Mouse (Mus musculus) induced T-regulatory cell, adult 2 months (primary cell): ENCODE data around the gene Parn.
A peak's percentile ranks its signal among the peaks of the same experiment; 100 is the strongest.

Source experiments
- DNase-seq: peaks from one replicate; pipeline ENCODE4 v3.0.0-alpha.2; 2012; ENCODE audit warnings: low read depth

Gene Parn

GRCm38 (mm10) chr16:13621745-13622507 is 46.0 kb downstream of the Parn start:
- no peak for DNase-seq

GRCm38 (mm10) chr16:13620194-13620593 is 47.8 kb downstream of the Parn start:
- no peak for DNase-seq

GRCm38 (mm10) chr16:13615276-13615675 is 52.7 kb downstream of the Parn start:
- no peak for DNase-seq

- no peak for DNase-seq
Measured at GRCm38 (mm10) chr16:13612571-13612970, 55.4 kb downstream of the Parn start.

- no peak for DNase-seq
Measured at GRCm38 (mm10) chr16:13612058-13612457, 55.9 kb downstream of the Parn start.

GRCm38 (mm10) chr16:13611399-13611798 is 56.6 kb downstream of the Parn start:
- DNase-seq: no peak

- no peak for DNase-seq
Measured at GRCm38 (mm10) chr16:13610951-13611381, 57.0 kb downstream of the Parn start.

- DNase-seq: no peak
Measured at GRCm38 (mm10) chr16:13608705-13609085, 59.3 kb downstream of the Parn start.

GRCm38 (mm10) chr16:13607987-13608704 is 59.8 kb downstream of the Parn start:
- no peak for DNase-seq

GRCm38 (mm10) chr16:13602779-13603178 is 65.2 kb downstream of the Parn start:
- no peak for DNase-seq

- DNase-seq: no peak
Measured at GRCm38 (mm10) chr16:13589049-13589408, 78.9 kb downstream of the Parn start.

- DNase-seq: no peak
Measured at GRCm38 (mm10) chr16:13588182-13589048, 79.6 kb downstream of the Parn start.

- DNase-seq: no peak
Measured at GRCm38 (mm10) chr16:13585234-13585633, 82.7 kb downstream of the Parn start.

GRCm38 (mm10) chr16:13580784-13581183 is 87.2 kb downstream of the Parn start:
- DNase-seq: peak; percentile 14

GRCm38 (mm10) chr16:13580016-13580415 is 88.0 kb downstream of the Parn start:
- no peak for DNase-seq

- no peak for DNase-seq
Measured at GRCm38 (mm10) chr16:13575306-13575705, 92.7 kb downstream of the Parn start.

- DNase-seq: no peak
Measured at GRCm38 (mm10) chr16:13568280-13568679, 99.7 kb downstream of the Parn start.

- DNase-seq: no peak
Measured at GRCm38 (mm10) chr16:13567614-13568013, 100.4 kb downstream of the Parn start.

- DNase-seq: no peak
Measured at GRCm38 (mm10) chr16:13566351-13566750, 101.6 kb downstream of the Parn start.

GRCm38 (mm10) chr16:13565291-13565690 is 102.7 kb downstream of the Parn start:
- DNase-seq: no peak

- DNase-seq: no peak
Measured at GRCm38 (mm10) chr16:13557784-13558183, 110.2 kb downstream of the Parn start.

- DNase-seq: no peak
Measured at GRCm38 (mm10) chr16:13556954-13557470, 111.0 kb downstream of the Parn start.
